Mouse (Mus musculus) cerebellum, postnatal 10 days (tissue): ENCODE data around the gene Sorbs2.
A peak's percentile ranks its signal among the peaks of the same experiment; 100 is the strongest.

Experiments used
- DNase-seq, 2 experiments: peaks; one replicate each; pipeline ENCODE4 v3.0.0; 2021; ENCODE audit warnings: mixed read lengths in 2 of 2

The Sorbs2 gene

DNA sequence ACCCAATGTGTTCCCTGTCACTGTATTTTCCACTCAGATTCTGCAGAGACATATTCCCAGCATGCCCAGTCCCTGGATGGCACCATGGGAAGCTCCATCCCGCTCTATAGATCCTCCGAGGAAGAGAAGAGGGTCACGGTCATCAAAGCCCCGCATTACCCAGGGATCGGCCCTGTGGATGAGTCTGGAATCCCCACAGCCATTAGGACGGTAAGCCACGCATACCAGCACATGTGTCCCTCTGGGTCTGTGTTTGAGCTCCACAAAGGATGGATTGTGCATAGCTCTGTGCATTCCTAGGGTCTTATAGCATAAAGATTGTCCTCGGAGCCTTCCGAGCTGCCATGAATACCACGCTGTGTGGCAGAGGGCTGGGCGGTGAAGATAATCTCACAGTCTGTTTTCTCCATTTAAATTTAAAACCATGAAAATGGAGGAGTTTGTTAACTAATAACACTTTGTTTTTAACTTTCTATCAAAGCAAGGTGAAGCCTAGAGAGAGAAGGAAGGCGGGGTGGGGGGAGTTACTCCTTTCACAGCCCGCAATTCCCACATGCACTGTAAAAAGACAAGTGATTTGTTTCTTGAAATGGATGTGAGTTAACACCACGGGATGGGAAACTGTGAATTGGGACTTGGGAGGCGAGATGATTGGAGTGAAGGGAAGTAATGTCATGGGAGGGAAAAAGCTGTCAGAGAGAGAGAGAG lies 255.5 kb downstream of the Sorbs2 start:
- DNase-seq = no peak

GRCm38 (mm10) chr8:45763690-45764342 lies 256.2 kb downstream of the Sorbs2 start:
- peak; percentile 53 to 59 for DNase-seq

DNA sequence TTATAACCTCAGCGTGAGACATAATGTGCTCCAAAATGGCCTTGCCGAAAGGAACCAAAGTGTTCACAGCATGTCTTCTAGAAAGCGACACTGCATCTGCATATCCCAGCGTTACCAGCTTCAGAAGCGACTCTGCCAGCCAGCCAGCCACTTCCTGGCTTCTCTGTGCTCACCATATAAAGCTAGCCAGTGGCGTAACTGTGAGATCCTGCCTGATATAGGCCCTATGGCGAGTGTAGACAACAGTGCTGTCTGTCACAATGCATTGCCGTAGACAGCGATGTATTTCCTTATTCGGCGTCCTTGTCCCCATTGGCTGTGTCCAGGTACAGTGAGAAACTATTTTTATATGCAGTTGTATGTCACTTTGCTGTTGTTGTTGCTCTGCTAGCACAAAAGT lies 258.6 kb downstream of the Sorbs2 start:
- no peak for DNase-seq

GRCm38 (mm10) chr8:45774841-45775240 lies 267.3 kb downstream of the Sorbs2 start:
- DNase-seq = peak; percentile 58 to 64

DNA sequence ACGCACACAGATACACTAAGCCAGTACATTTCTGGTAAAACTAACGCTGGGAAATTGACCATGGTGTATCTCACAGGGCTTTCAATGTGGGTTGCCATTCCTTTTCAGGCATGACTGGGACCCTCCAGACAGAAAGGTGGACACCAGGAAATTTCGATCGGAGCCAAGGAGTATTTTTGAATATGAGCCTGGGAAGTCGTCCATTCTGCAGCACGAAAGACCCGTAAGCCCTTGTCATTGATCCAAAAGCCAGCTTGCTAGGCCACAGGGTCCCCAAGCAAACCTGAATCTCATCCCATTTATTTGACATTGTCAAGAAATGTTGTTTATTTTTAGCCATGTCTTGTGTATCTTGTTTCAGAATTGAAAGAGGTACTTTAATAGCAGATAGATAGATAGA lies 267.9 kb downstream of the Sorbs2 start:
- peak; percentile 78 for DNase-seq

DNA sequence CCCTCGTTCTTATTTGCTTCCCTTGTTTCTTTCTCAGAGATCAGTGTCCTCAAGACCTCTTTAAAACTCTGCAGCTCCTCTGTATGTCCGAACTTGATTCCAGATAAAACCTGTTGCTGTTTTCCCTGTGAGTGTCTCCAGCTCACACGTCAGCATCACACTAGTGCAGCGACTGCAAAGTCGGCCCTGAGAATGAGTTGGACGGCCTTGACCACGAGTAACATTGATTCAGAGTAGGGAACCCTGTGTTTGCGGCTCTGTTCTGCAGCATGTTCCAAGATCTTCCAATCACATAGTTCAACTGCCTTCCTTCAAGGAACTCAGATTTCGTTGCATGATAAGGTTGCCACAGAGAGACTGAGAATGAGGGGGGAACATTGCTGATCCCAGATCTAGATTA lies 268.8 kb downstream of the Sorbs2 start:
- no peak for DNase-seq

GRCm38 (mm10) chr8:45776977-45777376 lies 269.4 kb downstream of the Sorbs2 start:
- DNase-seq = no peak

GRCm38 (mm10) chr8:45780585-45780984 lies 273.0 kb downstream of the Sorbs2 start:
- peak; percentile 66 to 86 for DNase-seq

GRCm38 (mm10) chr8:45788610-45789009 lies 281.0 kb downstream of the Sorbs2 start:
- DNase-seq = peak; percentile 27 to 38

- DNase-seq = peak; percentile 25 to 49
Measured at GRCm38 (mm10) chr8:45794847-45795246, 287.3 kb downstream of the Sorbs2 start.

DNA sequence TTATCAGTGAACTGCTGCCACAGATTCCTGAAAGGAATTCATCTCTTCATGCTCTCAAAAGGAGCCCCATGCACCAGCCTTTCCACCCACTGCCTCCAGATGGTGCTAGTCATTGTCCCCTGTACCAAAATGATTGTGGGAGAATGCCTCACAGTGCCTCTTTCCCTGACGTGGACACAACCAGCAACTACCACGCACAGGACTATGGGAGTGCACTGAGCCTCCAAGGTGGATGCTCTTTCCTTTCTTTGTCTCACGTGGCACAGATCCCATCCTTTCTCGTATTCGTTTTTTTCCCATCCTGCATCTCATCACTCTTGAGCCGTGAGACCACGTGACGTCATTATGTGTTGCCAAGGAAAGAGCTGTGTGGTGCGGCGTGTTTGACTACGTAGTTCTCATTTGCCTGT lies 288.7 kb downstream of the Sorbs2 start:
- DNase-seq = peak; percentile 66 to 69

GRCm38 (mm10) chr8:45799517-45799916 lies 291.9 kb downstream of the Sorbs2 start:
- no peak for DNase-seq

DNA sequence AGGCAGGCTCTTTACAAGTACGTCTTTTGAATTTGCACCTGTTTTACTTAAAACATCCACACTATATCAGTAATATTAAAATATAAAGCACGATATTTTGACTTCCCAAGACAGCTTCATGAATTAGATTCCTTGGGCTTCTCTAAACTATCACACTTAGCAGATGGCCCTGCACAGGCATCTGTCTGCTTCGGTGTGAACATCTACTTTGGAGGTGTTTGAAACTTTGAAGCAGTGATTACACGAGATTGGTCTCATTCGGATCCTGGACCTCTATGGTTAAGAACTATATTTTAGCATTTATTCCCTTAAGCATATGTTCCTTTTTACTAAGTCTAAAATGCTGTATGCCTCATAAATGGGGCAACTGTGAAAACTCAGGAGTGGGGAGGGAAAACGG lies 301.0 kb downstream of the Sorbs2 start:
- no peak for DNase-seq

DNA sequence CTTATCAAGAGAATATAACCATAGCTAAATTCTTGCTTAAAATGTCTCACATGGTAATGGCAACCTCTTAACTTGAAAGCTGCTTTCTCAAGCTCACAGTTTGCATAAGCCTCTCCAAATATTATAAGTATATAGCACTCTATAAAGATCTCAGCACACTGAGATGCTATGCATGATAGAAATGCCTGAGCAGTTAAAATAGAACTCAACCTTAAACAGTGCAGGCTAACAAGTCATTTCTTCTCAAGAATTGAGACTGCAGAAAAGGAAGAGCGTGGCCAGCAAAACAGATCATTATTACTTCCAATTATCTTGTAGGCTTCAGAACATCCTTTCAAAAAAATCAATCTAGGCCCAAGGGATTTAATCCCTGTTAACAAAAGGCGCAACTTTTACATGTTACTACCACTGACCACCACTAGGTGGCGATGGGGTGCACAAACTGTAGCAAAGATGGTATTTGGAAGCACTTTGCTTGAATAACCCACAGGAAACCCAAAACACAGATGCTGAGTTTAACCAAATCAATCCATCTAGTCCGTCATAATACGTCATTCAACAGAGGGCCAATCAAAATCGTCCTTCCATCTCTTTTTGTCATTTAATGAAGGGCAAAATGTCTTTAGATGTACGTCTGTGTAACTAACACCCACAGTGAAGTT lies 309.3 kb downstream of the Sorbs2 start:
- DNase-seq = peak; percentile 77 to 81

- DNase-seq = no peak
Measured at GRCm38 (mm10) chr8:45821650-45822049, 314.1 kb downstream of the Sorbs2 start.

DNA sequence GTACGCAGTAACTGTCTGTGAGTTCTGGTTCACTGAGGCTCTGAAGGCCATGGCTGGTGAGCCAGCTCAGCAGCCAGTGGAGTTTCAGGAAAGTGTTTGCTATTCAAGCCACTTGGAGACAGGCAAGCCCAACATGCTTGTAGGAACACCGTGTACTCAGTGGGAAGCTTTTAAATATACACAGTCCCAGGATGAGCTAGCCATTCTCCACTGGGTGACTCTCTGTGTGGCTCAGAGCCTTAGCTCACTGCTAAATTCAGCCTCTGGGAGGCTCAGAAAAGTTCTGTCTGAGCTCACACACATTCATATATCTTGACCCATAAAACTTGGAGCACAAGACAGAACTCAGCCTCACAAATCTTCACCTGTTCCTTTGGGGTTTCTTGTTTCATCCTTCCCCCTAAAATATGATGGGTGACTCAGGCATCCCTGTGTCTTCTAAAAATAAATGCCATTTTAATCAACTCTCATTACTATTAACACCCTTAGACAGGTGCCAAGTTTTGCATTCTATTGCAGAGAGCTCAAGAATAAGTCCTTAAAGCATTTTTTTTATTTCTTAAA lies 322.5 kb downstream of the Sorbs2 start:
- no peak for DNase-seq

DNA sequence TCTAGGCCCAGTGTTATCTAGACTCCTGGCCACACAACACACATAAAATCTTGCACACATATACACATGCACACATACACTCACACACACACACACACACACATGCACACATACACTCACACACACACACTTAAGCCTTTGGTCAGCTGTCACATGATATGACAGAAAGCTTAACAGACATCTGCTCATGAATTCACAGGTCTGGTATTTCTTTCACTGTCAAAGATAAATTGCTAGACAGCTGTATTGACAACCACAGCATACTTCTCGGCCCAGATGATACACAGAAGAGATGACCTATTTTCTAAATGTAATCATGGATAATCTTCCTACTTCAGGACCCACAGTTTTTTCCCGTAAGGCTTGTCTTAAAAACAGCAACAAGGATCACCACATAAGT lies 326.3 kb downstream of the Sorbs2 start:
- DNase-seq = no peak

GRCm38 (mm10) chr8:45843306-45843705 lies 335.7 kb downstream of the Sorbs2 start:
- DNase-seq = no peak

GRCm38 (mm10) chr8:45844097-45844885 lies 336.7 kb downstream of the Sorbs2 start:
- peak; percentile 80 to 91 for DNase-seq

DNA sequence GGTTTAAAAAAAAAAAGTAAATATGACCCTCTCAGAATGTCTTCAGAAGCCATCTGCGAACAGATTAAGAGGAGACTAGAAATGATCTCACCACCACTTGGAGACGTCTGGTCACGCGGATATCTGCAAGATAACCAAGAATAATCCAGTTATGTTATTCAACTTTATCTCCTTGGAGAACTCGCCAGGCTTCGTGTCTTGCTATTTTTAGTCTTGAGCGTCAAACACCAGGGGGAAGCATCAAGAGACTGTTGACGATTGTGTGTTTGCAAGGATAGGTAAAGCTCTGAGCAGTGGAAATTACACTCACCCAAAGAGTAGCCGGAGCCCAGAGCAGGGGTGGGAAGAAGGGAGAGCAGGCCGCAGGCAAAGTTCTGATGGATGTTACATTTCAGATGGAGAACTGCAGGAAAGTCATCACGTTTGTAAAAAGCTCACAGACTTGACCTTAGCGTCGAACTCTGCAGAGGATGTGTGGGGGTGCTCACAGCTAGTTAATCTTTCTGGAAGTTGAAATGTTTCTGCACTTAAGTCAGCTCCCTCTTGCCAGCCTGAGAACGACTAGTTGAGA lies 337.4 kb downstream of the Sorbs2 start:
- DNase-seq = peak in 1 of 2 experiments; percentile 10

DNA sequence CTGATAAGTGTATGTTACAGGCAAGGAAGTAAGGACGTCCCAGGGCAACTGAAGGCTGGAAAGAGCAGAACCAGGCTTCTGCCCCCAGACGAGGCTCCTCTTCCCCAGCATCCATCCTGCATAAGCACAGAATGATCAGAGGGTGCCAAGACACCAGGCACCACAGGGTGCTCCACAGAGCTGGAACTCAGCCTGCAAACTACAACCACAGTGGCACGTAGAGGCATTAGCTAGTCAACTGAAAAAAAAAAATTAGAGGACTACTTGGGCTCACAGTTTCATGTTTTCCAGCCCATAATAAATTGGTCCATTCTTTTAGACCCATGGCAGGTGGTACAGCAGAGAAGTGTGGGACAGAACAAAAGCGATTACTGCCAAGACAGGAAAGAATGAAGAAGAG lies 338.3 kb downstream of the Sorbs2 start:
- DNase-seq = peak; percentile 38 to 61

GRCm38 (mm10) chr8:45855118-45855517 lies 347.5 kb downstream of the Sorbs2 start:
- DNase-seq = no peak
